Mouse (Mus musculus): ENCODE results near the gene Cbr4.

The Cbr4 gene

DNA sequence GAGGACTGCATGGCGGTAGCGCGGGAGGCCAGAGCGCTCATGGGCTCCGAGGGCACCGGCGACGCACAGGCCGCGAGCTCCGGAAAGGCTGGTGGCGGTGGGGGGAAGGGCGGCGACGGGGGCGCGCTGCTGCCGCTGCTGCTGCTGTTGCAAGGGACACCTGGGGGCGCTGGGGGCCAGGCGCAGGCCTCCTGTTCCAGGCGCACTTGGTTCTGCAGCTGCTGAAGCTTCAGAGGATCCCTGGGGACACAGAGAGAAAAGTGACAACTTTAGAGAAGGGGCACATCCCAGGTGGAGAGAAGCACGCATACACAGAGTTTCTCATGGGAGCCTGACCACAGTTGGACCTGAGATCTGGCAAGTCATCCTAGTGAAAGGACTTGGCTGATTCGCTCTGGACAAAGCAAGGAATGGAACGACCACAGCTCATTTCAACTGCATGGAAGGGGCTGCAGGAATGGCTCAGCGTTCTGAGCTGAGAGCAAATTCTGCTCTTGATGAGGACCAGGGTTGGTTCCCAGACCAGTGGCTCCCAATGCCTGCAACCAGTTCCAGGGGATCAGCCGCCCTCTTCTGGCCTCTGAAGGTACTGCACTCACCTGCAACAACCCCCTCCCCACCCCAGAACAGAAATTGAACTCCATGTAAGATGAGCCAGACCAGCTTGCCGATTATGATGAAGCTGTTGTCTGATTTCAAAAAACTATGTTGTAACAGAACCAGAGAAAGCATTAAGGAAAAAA, 62.6 kb downstream of the Cbr4 start:
- 66% methylated on average over 27 of the region's 27 CpGs for WGBS

DNA sequence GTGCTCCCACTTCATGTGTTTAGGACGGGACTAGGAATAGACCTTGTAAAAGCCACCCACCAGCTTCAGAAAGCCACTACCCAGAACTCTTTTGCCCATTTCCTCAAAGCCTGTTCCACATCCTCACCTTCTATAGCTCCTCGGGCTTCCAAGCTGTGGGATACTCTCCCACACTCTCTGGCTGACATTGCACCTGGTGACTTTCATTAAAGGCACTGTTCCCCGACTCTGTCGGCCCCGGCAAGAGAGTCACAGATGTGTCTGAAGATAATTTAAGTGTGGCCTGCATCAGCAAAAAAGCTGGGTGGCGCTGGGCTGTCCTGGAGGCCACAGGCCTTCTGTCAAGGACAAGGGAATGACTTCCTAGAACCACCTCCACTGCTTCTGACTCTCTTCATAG, 64.7 kb downstream of the Cbr4 start:
- WGBS = 47% methylated on average over 6 of the region's 6 CpGs

DNA sequence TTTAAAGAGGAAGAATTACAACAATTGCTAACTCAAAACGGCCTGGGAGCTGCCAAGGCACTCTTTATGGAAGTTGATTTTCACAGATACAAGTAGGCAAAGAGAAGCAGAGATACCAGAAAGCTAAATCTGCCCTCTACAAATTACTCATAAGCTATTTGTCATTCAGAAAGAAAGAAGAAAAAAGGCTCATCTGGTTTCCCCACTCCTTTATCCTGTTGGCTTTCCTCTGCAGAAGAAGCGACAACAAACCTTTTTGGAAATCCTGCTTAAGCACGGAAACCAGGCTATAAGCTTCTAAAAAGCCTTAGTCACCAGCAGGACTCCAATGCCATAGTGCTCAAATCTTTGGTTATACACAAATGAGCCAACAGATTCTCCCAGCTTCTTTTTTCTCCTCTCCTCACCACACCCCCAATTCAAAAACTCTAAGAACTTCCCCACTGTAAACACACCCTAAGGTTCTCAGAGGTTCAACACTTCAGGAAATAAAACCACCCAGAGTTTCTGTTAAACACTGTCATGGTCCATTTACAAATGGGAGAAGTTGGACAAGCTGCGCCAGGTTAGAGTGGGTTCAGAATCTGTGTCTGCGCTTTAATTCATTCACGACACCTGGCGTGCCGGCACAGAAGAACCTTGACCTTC, 65.3 kb downstream of the Cbr4 start:
- 79% methylated on average over 8 of the region's 8 CpGs for WGBS

DNA sequence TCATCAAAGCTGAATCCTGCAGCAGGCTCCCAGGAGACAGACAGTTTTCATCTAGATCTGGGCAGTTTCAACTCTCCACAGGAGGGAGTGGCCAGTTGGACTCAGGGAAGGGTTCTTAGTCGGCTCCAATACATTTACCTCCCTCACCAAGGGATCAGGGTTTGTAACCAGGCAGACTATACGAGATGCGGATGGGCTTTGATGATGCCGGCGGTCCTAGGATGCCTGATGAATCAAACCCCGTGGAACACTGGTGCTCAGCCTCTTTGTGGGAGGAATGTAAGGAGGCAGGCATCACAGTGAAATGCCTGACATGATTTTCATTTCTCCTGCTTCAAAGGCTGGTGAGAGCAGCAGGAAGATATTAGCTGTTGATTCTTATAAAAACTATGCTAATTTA, 67.8 kb downstream of the Cbr4 start:
- 68% methylated on average over 6 of the region's 6 CpGs for WGBS

DNA sequence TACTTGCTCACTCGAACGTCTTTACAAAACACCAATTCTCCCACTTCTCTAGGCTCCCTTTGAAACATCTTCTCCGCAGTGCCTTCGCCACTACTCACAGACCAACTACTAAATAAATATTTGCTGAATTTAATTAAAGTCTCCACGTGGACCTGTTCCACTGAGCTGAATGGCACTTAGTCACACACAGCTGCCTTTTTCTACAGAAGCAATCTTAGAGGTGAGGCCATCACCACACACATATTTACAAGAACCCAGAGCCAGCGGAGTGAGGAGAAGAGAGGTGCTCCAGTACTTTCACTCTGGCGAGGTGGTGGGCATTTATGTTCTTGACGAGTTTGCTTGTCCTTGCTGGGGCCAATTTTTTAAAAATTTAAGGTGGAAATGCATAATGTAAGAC, 68.7 kb downstream of the Cbr4 start:
- WGBS = 79% methylated on average over 8 of the region's 8 CpGs
